Mouse (Mus musculus) kidney, adult 9 months (tissue): ENCODE measurements around the gene Olfr356.

Experiments used
- DNase-seq: peaks from one replicate; pipeline ENCODE4 v3.0.0; 2022

The Olfr356 gene

DNA sequence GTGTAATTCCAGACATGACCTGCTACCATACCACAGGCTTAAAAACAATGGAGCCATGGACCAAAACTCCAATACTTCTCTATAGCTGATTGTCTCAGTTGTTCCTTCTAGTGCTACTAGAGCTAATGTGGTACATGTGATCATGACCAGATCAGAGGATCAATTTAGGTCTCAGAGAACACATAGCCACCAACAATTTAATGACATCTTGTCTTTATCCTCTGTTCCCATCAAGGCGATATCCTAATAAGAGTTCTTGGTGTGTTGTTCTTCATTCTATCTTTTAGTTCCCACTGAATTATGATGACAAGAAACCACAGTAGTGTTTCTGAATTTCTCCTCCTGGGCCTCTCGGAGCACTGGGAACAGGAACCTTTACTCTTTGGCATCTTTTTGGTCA, at the start of gene Olfr356:
Gene Olfr356 (plus strand): TSS at position 301 of the 400 bp plus-strand sequence.
- DNase-seq: no peak

DNA sequence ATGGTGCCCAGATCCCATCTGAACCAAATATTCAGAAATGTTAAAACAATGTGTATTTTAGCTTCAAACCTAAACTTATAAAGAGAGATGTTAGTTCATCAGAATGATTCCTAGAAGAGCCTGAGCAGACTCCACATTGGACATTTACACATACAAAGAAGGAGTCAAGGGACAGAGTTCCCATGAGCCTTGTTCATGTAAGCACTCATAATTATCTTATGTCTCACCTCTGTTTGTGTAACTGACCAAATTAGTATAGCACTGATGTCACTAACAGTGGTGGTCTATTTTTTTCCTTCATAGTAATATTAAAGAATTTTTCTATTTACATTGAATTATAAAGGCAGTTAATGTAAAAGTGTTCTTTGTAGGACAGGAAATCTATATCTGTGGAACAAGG, 44.1 kb upstream of the Olfr356 start, which contains the start of gene Olfr353:
Gene Olfr353 (minus strand): TSS at position 101 of the 400 bp plus-strand sequence.
- no peak for DNase-seq

DNA sequence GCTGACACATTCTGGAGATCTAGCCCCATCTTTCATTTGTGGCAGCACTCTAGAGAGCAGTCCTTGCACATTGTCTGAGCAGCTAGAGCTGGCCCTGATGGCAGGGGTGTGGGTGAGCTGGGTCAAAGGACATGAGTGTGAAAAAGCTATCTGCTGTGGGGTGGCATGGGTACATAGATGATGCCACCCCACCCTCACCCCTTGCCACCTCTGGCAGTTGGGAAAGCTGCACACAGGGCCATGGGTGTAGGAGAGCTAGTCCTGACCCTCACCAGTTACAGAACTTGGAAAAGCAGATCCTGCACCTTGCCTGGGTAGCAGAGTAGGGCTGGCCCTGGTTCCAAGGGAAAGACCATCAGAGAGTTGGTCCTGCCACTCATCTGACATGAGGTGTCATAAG, 39.8 kb upstream of the Olfr356 start:
- DNase-seq: no peak

DNA sequence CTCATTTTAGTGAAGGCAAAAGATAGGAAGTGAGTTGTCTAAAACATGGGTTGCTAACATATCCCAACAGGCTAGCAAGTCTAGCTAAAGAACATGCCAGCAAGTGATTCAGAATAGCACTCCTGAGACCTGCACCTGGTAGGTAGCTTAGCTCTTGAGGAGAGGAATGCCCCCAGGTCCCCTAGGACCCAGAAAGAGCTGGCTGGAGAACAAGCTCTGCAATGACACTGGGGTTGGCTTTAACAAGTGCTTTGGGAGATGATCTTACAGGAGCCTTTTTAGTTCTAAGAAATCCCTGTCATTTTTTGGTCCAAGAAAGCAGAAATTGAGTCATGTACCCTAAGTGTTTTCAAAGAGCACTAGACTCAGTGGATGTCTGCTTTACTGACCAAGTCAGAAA, 31.5 kb upstream of the Olfr356 start, which contains the start of gene Olfr354:
Gene Olfr354 (plus strand): TSS at position 301 of the 400 bp plus-strand sequence.
- no peak for DNase-seq

DNA sequence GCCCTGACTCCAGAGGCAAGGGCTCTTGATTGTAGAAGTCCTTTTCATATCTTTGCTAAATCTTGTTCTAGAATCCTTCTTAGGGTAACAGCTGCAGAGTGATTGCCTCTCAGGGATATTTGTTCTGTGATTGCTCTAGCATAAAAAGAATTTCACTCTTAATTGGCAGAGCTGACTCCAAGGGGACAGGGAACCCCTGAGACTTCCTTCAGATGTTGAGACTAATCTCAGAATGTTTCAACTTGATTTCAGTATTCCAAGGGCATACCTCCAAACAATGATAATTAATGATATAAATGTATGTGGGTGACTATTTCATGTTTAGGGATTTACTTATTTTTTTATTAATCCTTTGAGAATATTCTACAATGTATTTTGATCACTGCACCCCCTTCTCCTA, 8.1 kb upstream of the Olfr356 start, which contains the start of gene Olfr355:
Gene Olfr355 (minus strand): TSS at position 101 of the 400 bp plus-strand sequence.
- no peak for DNase-seq
